In genomic region chr6:135370954-135371353, GRCm38 (mm10) we compare ENCODE assay signal across 19 mouse cellular contexts. TPM values are rescaled to one million over a fixed set of nuclear protein-coding genes. Genes with fewer than 3 reads are reported as not detected.
DNase-seq lines count a peak whose midpoint lies in the region; ATAC-seq lines count a peak whose summit lies in the region.
"Had no signal": no experiment of that assay in that cellular context is flagged by ENCODE, and none has a peak within 500 bp of the region (broad histone marks: within the 10 kb centered on the region; RNA-seq: fewer than 3 reads in every experiment).

No protein-coding gene starts in this region.

- no peaks in the 10 kb centered on the region for H3K9me3 ChIP-seq in heart, embryonic 12.5 days (replicated peaks)
- H3K9me3 ChIP-seq in heart, embryonic 10.5 days = no peaks in the 10 kb centered on the region
- no peaks in the 10 kb centered on the region for H3K9me3 ChIP-seq in heart, embryonic 16.5 days (replicated peaks; ENCODE audit: control insufficient read depth, low read length)
- H3K9me3 ChIP-seq in heart, embryonic 11.5 days (replicated peaks; ENCODE audit: control insufficient read depth, low read length) = no peaks in the 10 kb centered on the region
- no peaks in the 10 kb centered on the region for H3K9me3 ChIP-seq in embryonic facial prominence, embryonic 10.5 days
- H3K9me3 ChIP-seq: forebrain, embryonic 13.5 days; hindbrain, embryonic 15.5 days had no signal

- H3K9ac ChIP-seq in heart, embryonic 12.5 days = no peak overlapping the region
- H3K9ac ChIP-seq in heart, embryonic 16.5 days (ENCODE audit: low read length) = no peak overlapping the region
- no peak overlapping the region for H3K9ac ChIP-seq in heart, embryonic 11.5 days (ENCODE audit: low read depth, low read length)
- H3K9ac ChIP-seq: forebrain, embryonic 13.5 days; forebrain, postnatal 0 days; hindbrain, embryonic 15.5 days had no signal

- peaks cover 100% of the 10 kb centered on the region for H3K79me2 ChIP-seq in macrophage (ENCODE audit: inconsistent target)

- no peaks in the 10 kb centered on the region for H3K27me3 ChIP-seq in heart, embryonic 12.5 days (replicated peaks)
- H3K27me3 ChIP-seq in heart, embryonic 10.5 days (ENCODE audit: insufficient read depth, poor library complexity, severe bottlenecking) = peaks cover 5% of the 10 kb centered on the region; the same call in 1 of the 2 replicates
- no peaks in the 10 kb centered on the region for H3K27me3 ChIP-seq in heart, embryonic 16.5 days (ENCODE audit: control insufficient read depth, insufficient read depth, low read length)
- no peaks in the 10 kb centered on the region for H3K27me3 ChIP-seq in heart, embryonic 11.5 days (ENCODE audit: control insufficient read depth, insufficient read depth, low read length)
- no peaks in the 10 kb centered on the region; the same call in 1 of the 2 replicates for H3K27me3 ChIP-seq in embryonic facial prominence, embryonic 10.5 days (replicated peaks; ENCODE audit: low read depth, poor library complexity, severe bottlenecking)
- H3K27me3 ChIP-seq: CH12.LX; forebrain, embryonic 13.5 days; hindbrain, embryonic 15.5 days; Patski had no signal

- no peak overlapping the region for H3K4me2 ChIP-seq in heart, embryonic 12.5 days
- no peak overlapping the region for H3K4me2 ChIP-seq in heart, embryonic 16.5 days (ENCODE audit: low read depth, low read length)
- no peak overlapping the region for H3K4me2 ChIP-seq in heart, embryonic 11.5 days
- H3K4me2 ChIP-seq: forebrain, embryonic 13.5 days; hindbrain, embryonic 15.5 days had no signal

- no peak overlapping the region for H3K4me3 ChIP-seq in heart, embryonic 12.5 days
- H3K4me3 ChIP-seq in heart, embryonic 10.5 days = no peak overlapping the region
- H3K4me3 ChIP-seq in heart, embryonic 16.5 days (ENCODE audit: low read length) = no peak overlapping the region
- H3K4me3 ChIP-seq in heart, embryonic 11.5 days (ENCODE audit: low read depth, low read length) = no peak overlapping the region
- H3K4me3 ChIP-seq in embryonic facial prominence, embryonic 10.5 days = no peak overlapping the region
- H3K4me3 ChIP-seq in macrophage (ENCODE audit: inconsistent target) = no peak overlapping the region
- H3K4me3 ChIP-seq: forebrain, embryonic 13.5 days; hindbrain, embryonic 15.5 days had no signal

- H3K4me1 ChIP-seq in heart, embryonic 12.5 days (replicated peaks) = peaks cover 29% of the 10 kb centered on the region
- H3K4me1 ChIP-seq in heart, embryonic 10.5 days = peaks cover 12% of the 10 kb centered on the region
- H3K4me1 ChIP-seq in heart, embryonic 16.5 days (ENCODE audit: control insufficient read depth, insufficient read depth, low read length) = peaks cover 22% of the 10 kb centered on the region
- peaks cover 9% of the 10 kb centered on the region for H3K4me1 ChIP-seq in heart, embryonic 11.5 days (ENCODE audit: control insufficient read depth, insufficient read depth, low read length)
- peaks cover 37% of the 10 kb centered on the region for H3K4me1 ChIP-seq in embryonic facial prominence, embryonic 10.5 days

- H3K27ac ChIP-seq in heart, embryonic 12.5 days (ENCODE audit: poor library complexity, severe bottlenecking) = no peak overlapping the region
- H3K27ac ChIP-seq in heart, embryonic 10.5 days = no peak overlapping the region
- peak overlapping the region; percentile 37 for H3K27ac ChIP-seq in heart, embryonic 16.5 days (ENCODE audit: low read length)
- no peak overlapping the region for H3K27ac ChIP-seq in heart, embryonic 11.5 days (ENCODE audit: low read depth, low read length)
- H3K27ac ChIP-seq in embryonic facial prominence, embryonic 10.5 days (replicated peaks) = peak overlapping the region; percentile 51
- peak overlapping the region; percentile 30 for H3K27ac ChIP-seq in macrophage
- H3K27ac ChIP-seq: forebrain, embryonic 13.5 days; hindbrain, embryonic 15.5 days had no signal

- no peak for DNase-seq in heart, embryonic 10.5 days (ENCODE audit: low spot score)
- DNase-seq in embryonic facial prominence, embryonic 10.5 days (ENCODE audit: low spot score) = no peak
- DNase-seq: adrenal gland, postnatal 14 days; cerebellum, adult 11-12 months; cerebellum, adult 9-10 months; cerebellum, postnatal 25 days; forebrain, postnatal 0 days; gastrocnemius, postnatal 36 days; kidney, adult 2 months had no signal

- no peaks in the 10 kb centered on the region for H3K36me3 ChIP-seq in heart, embryonic 12.5 days
- no peaks in the 10 kb centered on the region for H3K36me3 ChIP-seq in heart, embryonic 10.5 days
- H3K36me3 ChIP-seq in heart, embryonic 16.5 days (ENCODE audit: control insufficient read depth, insufficient read depth) = no peaks in the 10 kb centered on the region
- H3K36me3 ChIP-seq in heart, embryonic 11.5 days (ENCODE audit: control insufficient read depth, insufficient read depth, low read length) = no peaks in the 10 kb centered on the region
- no peaks in the 10 kb centered on the region for H3K36me3 ChIP-seq in embryonic facial prominence, embryonic 10.5 days (replicated peaks)
- no peaks in the 10 kb centered on the region for H3K36me3 ChIP-seq in macrophage (ENCODE audit: inconsistent target)
- H3K36me3 ChIP-seq: hindbrain, embryonic 15.5 days had no signal

- ATAC-seq in heart, embryonic 12.5 days (ENCODE audit: insufficient number of reproducible peaks, low FRiP score) = 0 out of 2 replicates have a peak, but pooled peaks have one; percentile 7
- ATAC-seq in heart, embryonic 16.5 days (replicated peaks; ENCODE audit: extremely low read depth, insufficient read depth, low FRiP score) = no peak
- no peak for ATAC-seq in heart, embryonic 11.5 days (replicated peaks; ENCODE audit: insufficient number of reproducible peaks, low FRiP score, low TSS enrichment)
- ATAC-seq: activated CD4-positive, CD25-positive, alpha-beta regulatory T cell, adult 4 months; forebrain, embryonic 13.5 days; forebrain, postnatal 0 days; intestine, embryonic 16.5 days; Patski had no signal

- WGBS in heart, embryonic 12.5 days = 62% methylated on average over 6 of the region's 6 CpGs
- 58% methylated on average over 6 of the region's 6 CpGs for WGBS in heart, embryonic 10.5 days
- 73% methylated on average over 6 of the region's 6 CpGs for WGBS in heart, embryonic 16.5 days
- WGBS in heart, embryonic 11.5 days (ENCODE audit: insufficient replicate concordance) = 69% methylated on average over 6 of the region's 6 CpGs
- 74% methylated on average over 6 of the region's 6 CpGs for WGBS in embryonic facial prominence, embryonic 10.5 days
- WGBS in macrophage (ENCODE audit: missing documents) = 80% methylated on average over 6 of the region's 6 CpGs

RNA-seq across cellular contexts. Expression of gene Emp1, which starts 8.6 kb away (rescaled TPM):
- polyA plus RNA-seq in heart, embryonic 12.5 days (2016; fragmentation: Nextera tagmentation; extraction: Ambion mirVana) = 28.0 and 30.2 TPM in 2 replicates
- 5.1 and 10.5 TPM in 2 replicates for polyA plus RNA-seq in heart, embryonic 10.5 days (2016; fragmentation: Nextera tagmentation; extraction: Ambion mirVana)
- polyA plus RNA-seq in heart, embryonic 16.5 days (2015; fragmentation: Nextera tagmentation; extraction: Ambion mirVana) = 48.5 and 51.9 TPM in 2 replicates
- polyA plus RNA-seq in heart, embryonic 11.5 days (2014; fragmentation: Nextera tagmentation; extraction: Ambion mirVana) = 7.7 and 10.0 TPM in 2 replicates
- polyA plus RNA-seq in embryonic facial prominence, embryonic 10.5 days (2016; fragmentation: Nextera tagmentation; extraction: Ambion mirVana) = 4.3 and 7.7 TPM in 2 replicates
- 100 to 1,000 TPM in 9 of 26 experiments, 10 to 100 TPM in 11, 1 to 10 TPM in 6; 3.0 to 546 (median 57.0) TPM for total RNA-seq in macrophage (2018; cell fraction: chromatin; rRNA removed)
- total RNA-seq in macrophage (2018; cell fraction: cytosol; rRNA removed) = 100 to 1,000 TPM in 13 of 26 experiments, 10 to 100 TPM in 13; 25.9 to 510 (median 155) TPM
- total RNA-seq in macrophage (2018; cell fraction: nucleus; rRNA removed) = 100 to 1,000 TPM in 13 of 26 experiments, 10 to 100 TPM in 13; 21.9 to 558 (median 121) TPM
- polyA plus RNA-seq in macrophage (2018) = 209 to 490 TPM (median 475 TPM) in 3 replicates

Comparison
In these comparisons a context has a peak if more than half of its experiments do, and no peak if none do; other contexts are left out.
1. H3K27ac ChIP-seq: peak in heart, embryonic 16.5 days (single experiment), embryonic facial prominence, embryonic 10.5 days (single experiment) and macrophage (single experiment); none in heart, embryonic 12.5 days (single experiment), heart, embryonic 10.5 days (single experiment) and heart, embryonic 11.5 days (single experiment).